Mouse (Mus musculus) myocyte (in vitro differentiated cells): Measurements from ENCODE around the gene Papss2.

Source experiments
- E2F4 ChIP-seq: IDR thresholded peaks from one replicate; pipeline ENCODE4 v1.6.1; 2011; ENCODE audit warnings: mild to moderate bottlenecking, control low read depth, moderate library complexity; ENCODE audit not compliant: insufficient read depth
- POLR2A ChIP-seq: IDR thresholded peaks from one replicate; pipeline ENCODE4 v1.6.1; 2011; ENCODE audit warnings: low read depth, mild to moderate bottlenecking, control low read depth, moderate library complexity; ENCODE audit not compliant: insufficient read length
- REST ChIP-seq: IDR thresholded peaks from one replicate; pipeline ENCODE4 v1.6.1; 2011; ENCODE audit warnings: mild to moderate bottlenecking, control low read depth, moderate library complexity; ENCODE audit not compliant: insufficient read depth, insufficient read length
- SRF ChIP-seq: IDR thresholded peaks from one replicate; pipeline ENCODE4 v1.6.1; 2011; ENCODE audit warnings: low read depth; ENCODE audit not compliant: control insufficient read depth, insufficient read length

GRCm38 (mm10) chr19:32646382-32646781 lies 50.8 kb downstream of the Papss2 start:
- TF ChIP-seq REST (no peak), E2F4 (no peak), POLR2A (no peak), SRF (no peak)
